Mouse (Mus musculus) spleen, adult 2 months (tissue): ENCODE data around the gene Elovl7. TPM values are rescaled to one million over a fixed set of nuclear protein-coding genes. Genes with fewer than 3 reads are reported as not detected.

Experiments used
- DNase-seq, 2 experiments: peaks; one replicate each; pipeline versions ENCODE4 v3.0.0 to v3.0.0-alpha.2; 2012 to 2021; ENCODE audit warnings: low spot score in 2 of 2, low read depth in 1 of 2
- H3K27ac ChIP-seq: fragments of 200-500 bp; 2 replicates; pipeline ENCODE4 v1.5.1; 2012; ENCODE audit warnings: low read length, inconsistent platforms; ENCODE audit not compliant: insufficient read depth
- H3K27me3 ChIP-seq: fragments of 200-500 bp; 2 replicates; pipeline ENCODE4 v1.6.1; 2012; ENCODE audit warnings: mild to moderate bottlenecking, moderate library complexity, low read length, inconsistent platforms; ENCODE audit not compliant: control insufficient read depth, insufficient read depth
- H3K36me3 ChIP-seq: fragments of 200-500 bp; 2 replicates; pipeline ENCODE4 v1.6.1; 2012; ENCODE audit warnings: mild to moderate bottlenecking, low read length, inconsistent platforms; ENCODE audit not compliant: control insufficient read depth, insufficient read depth
- H3K4me1 ChIP-seq: fragments of 200-500 bp; 2 replicates; pipeline ENCODE4 v1.6.1; 2011; ENCODE audit warnings: inconsistent platforms; ENCODE audit not compliant: control insufficient read depth, insufficient read depth, insufficient read length
- H3K4me3 ChIP-seq: fragments of 200-500 bp; 2 replicates; pipeline ENCODE4 v1.5.1; 2011; ENCODE audit warnings: mild to moderate bottlenecking, inconsistent platforms; ENCODE audit not compliant: insufficient read depth, insufficient read length; ENCODE audit errors: extremely low read depth
- CTCF ChIP-seq: fragments of 200-500 bp; IDR thresholded peaks from 2 replicates; pipeline ENCODE4 v1.5.1; 2011; ENCODE audit warnings: mild to moderate bottlenecking, inconsistent platforms; ENCODE audit not compliant: insufficient read depth, insufficient read length, insufficient replicate concordance; ENCODE audit errors: extremely low read depth
- POLR2A ChIP-seq: fragments of 200-500 bp; IDR thresholded peaks from 2 replicates; pipeline ENCODE4 v1.6.1; 2011; ENCODE audit warnings: low read depth, low read length, inconsistent platforms
- WGBS: fragments of 180-500 bp; shearing (Covaris S2); methylation state at CpG from one replicate; pipeline ENCODE4 v1.1.7; 2018; 5-methylcytosine and 5-hydroxymethylcytosine counted together
- polyA plus RNA-seq: library from polyadenylated mRNA; depleted of rRNA; stranded (reverse); fragments of >200 nt; gene quantifications from 2 replicates; pipeline ENCODE4 v1.2.3, GENCODE M21; 2012

Gene Elovl7
- polyA plus RNA-seq, 1 experiment, result 0.37 TPM

GRCm38 (mm10) chr13:108316487-108316903 lies 102.3 kb downstream of the Elovl7 start:
- under 1% methylated on average over 32 of the region's 32 CpGs for WGBS
- no peaks in the 10 kb centered on the region for H3K27me3 ChIP-seq
- no peaks in the 10 kb centered on the region for H3K36me3 ChIP-seq
- no peak for TF ChIP-seq POLR2A
- TF ChIP-seq CTCF, result no peak
- peak overlapping the region; percentile 92 for H3K4me3 ChIP-seq
- peak overlapping the region; percentile 33; the same call in 1 of the 2 replicates for H3K27ac ChIP-seq
- 0 out of 2 replicates have a peak, but pooled peaks cover 2% of the 10 kb centered on the region for H3K4me1 ChIP-seq
- DNase-seq, result peak in 1 of 2 experiments; percentile 10

GRCm38 (mm10) chr13:108317414-108317813 lies 103.2 kb downstream of the Elovl7 start:
- no peaks in the 10 kb centered on the region for H3K27me3 ChIP-seq
- no peak overlapping the region for H3K27ac ChIP-seq
- no peak overlapping the region for H3K4me3 ChIP-seq
- TF ChIP-seq CTCF (no peak), POLR2A (no peak)
- WGBS, result 83% methylated on average over 2 of the region's 2 CpGs
- H3K36me3 ChIP-seq, result no peaks in the 10 kb centered on the region
- H3K4me1 ChIP-seq, result 0 out of 2 replicates have a peak, but pooled peaks cover 2% of the 10 kb centered on the region
- DNase-seq, result no peak

- no peak for TF ChIP-seq CTCF
- no peak for TF ChIP-seq POLR2A
- no peaks in the 10 kb centered on the region for H3K27me3 ChIP-seq
- H3K27ac ChIP-seq, result no peak overlapping the region
- no peak for DNase-seq
- no peaks in the 10 kb centered on the region for H3K36me3 ChIP-seq
- no peak overlapping the region for H3K4me3 ChIP-seq
- H3K4me1 ChIP-seq, result 0 out of 2 replicates have a peak, but pooled peaks cover 2% of the 10 kb centered on the region
- 98% methylated on average over 8 of the region's 8 CpGs for WGBS
Measured at GRCm38 (mm10) chr13:108319028-108319427, 104.8 kb downstream of the Elovl7 start.

- Histone ChIP-seq H3K27ac (no peak overlapping the region), H3K27me3 (no peaks in the 10 kb centered on the region), H3K36me3 (no peaks in the 10 kb centered on the region; the same call in 1 of the 2 replicates), H3K4me1 (0 out of 2 replicates have a peak, but pooled peaks cover 2% of the 10 kb centered on the region), H3K4me3 (no peak overlapping the region)
- TF ChIP-seq POLR2A (no peak), CTCF (no peak)
- 81% methylated on average over 8 of the region's 8 CpGs for WGBS
- no peak for DNase-seq
Measured at GRCm38 (mm10) chr13:108320216-108320615, 106.0 kb downstream of the Elovl7 start.

- Histone ChIP-seq H3K4me1 (no peaks in the 10 kb centered on the region), H3K4me3 (no peak overlapping the region), H3K27ac (no peak overlapping the region), H3K27me3 (no peaks in the 10 kb centered on the region), H3K36me3 (no peaks in the 10 kb centered on the region; the same call in 1 of the 2 replicates)
- WGBS, result 94% methylated on average over 2 of the region's 2 CpGs
- TF ChIP-seq POLR2A (no peak), CTCF (no peak)
- DNase-seq, result no peak
Measured at GRCm38 (mm10) chr13:108322466-108322865, 108.3 kb downstream of the Elovl7 start.

- Histone ChIP-seq H3K27ac (no peak overlapping the region), H3K27me3 (no peaks in the 10 kb centered on the region), H3K36me3 (no peaks in the 10 kb centered on the region; the same call in 1 of the 2 replicates), H3K4me1 (no peaks in the 10 kb centered on the region), H3K4me3 (no peak overlapping the region)
- 91% methylated on average over 2 of the region's 2 CpGs for WGBS
- TF ChIP-seq POLR2A (no peak), CTCF (no peak)
- no peak for DNase-seq
Measured at GRCm38 (mm10) chr13:108323317-108323716, 109.1 kb downstream of the Elovl7 start.
